Mouse (Mus musculus): Measurements from ENCODE around the gene Npb. TPM values are rescaled to one million over a fixed set of nuclear protein-coding genes. Genes with fewer than 3 reads are reported as not detected.

The Npb gene
- total and polyA plus RNA-seq, 3 experiments, result 0.27 to 1.7 TPM; not detected in 1

DNA sequence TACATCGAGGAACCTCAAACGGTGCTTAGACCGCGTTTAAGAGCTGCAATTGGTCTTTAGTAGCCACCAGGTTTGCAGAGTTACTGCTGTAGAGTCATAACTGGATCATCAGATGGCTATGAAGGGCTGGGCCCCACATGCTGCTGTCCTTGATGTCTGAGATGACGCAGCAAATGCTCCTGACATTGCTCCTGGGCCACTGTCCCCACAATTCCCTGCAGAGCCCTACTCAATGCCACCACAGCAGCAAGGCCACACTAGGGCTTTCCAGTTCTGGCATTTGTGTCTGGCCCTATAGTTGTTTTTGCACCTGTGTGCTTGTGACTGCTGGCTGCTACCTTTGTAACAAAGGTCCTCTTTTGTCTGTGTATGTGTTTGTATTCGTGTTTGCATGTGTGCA lies 14.5 kb downstream of the Npb start:
- H3K9me3 ChIP-seq (replicated peaks; ENCODE audit: insufficient read depth, low read length), result no peaks in the 10 kb centered on the region

DNA sequence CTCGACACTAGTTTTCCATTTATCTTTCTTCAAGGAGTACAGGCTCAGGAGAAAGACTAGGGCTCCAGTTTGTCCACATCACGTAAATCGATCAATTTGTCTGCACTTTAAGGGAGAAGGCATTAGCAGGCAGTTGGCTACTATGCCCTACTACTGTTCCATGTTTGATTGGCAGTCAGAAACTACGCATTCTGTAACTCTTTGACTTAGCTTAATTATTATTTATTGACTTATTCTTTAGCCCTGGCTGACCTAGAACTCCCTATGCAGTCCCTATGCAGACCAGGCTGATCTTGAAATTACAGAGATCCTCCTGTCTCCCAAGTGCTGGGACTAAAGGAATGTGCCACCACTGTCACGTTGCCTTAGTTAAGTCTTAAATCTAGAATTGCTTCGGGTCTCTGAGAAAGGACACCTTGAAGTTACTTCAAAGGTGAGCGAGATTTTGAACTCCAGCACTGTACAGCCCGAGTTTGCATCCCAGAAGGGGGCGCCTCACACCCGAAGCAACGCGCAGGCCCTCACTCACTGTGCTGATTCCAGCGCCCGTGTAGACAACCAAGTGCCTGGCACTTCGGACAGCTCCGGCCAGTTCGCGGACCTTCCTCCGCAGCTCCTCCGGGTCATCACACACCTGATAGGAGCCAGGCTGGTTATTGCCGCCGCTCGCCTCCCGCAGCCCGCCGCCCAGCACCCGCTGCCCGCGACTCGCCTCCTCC lies 15.8 kb downstream of the Npb start:
- H3K27me3 ChIP-seq (ENCODE audit: control insufficient read depth in 1 of 2, insufficient read depth in 2 of 2, low read length in 2 of 2), result no peaks in the 10 kb centered on the region
- H3K9ac ChIP-seq (ENCODE audit: control insufficient read depth, low read depth, low read length, poor library complexity, severe bottlenecking), result peak overlapping the region; percentile 92
- peaks cover 0 to 10% of the 10 kb centered on the region in 2 experiments; a peak in 2 of 4 replicates for H3K4me1 ChIP-seq (ENCODE audit: control insufficient read depth in 1 of 2, insufficient read depth in 2 of 2, low read length in 2 of 2)
- no peaks in the 10 kb centered on the region for H3K9me3 ChIP-seq (replicated peaks; ENCODE audit: insufficient read depth, low read length)
- H3K4me3 ChIP-seq (ENCODE audit: control insufficient read depth in 1 of 2, insufficient read depth in 1 of 2, low read depth in 2 of 2, low read length in 2 of 2), result peak overlapping the region; percentile 82 to 93
- H3K36me3 ChIP-seq (ENCODE audit: control insufficient read depth in 1 of 2, insufficient read depth in 2 of 2, low read length in 2 of 2), result peaks cover 7 to 11% of the 10 kb centered on the region in 2 experiments
- DNase-seq (ENCODE audit: low read depth, low spot score), result peak; percentile 83
- peaks cover 31% of the 10 kb centered on the region for H3K79me2 ChIP-seq (ENCODE audit: control insufficient read depth, insufficient read depth, low read length, poor library complexity)
- H3K27ac ChIP-seq (ENCODE audit: control insufficient read depth, low read depth, low read length), result peak overlapping the region; percentile 54
- TF ChIP-seq GABPA (IDR thresholded peaks at IDR 0.05; ENCODE audit: low read depth, low read length), result no peak
- peak; percentile 87 for TF ChIP-seq MXI1 (IDR thresholded peaks at IDR 0.05; ENCODE audit: low read depth, low read length)
- peak; percentile 62 to 93 (median 91) for TF ChIP-seq CTCF (IDR thresholded peaks at IDR 0.05 in 2 of 3, conservative IDR thresholded peaks at IDR 0.05 in 1 of 3; ENCODE audit: control insufficient read depth in 1 of 3, insufficient read depth in 1 of 3, low read depth in 2 of 3, low read length in 3 of 3, poor library complexity in 1 of 3, severe bottlenecking in 1 of 3)
- TF ChIP-seq ZC3H11A (IDR thresholded peaks at IDR 0.05; ENCODE audit: low read depth, low read length), result peak; percentile 83
- no peak for TF ChIP-seq POLR2AphosphoS2 (IDR thresholded peaks at IDR 0.05; ENCODE audit: low read length)
- TF ChIP-seq UBTF (IDR thresholded peaks at IDR 0.05; ENCODE audit: borderline replicate concordance, insufficient read depth, low read depth, low read length), result no peak
- peak; percentile 52 for TF ChIP-seq ELF1 (IDR thresholded peaks at IDR 0.05; ENCODE audit: low read depth, low read length)
- TF ChIP-seq EP300 (IDR thresholded peaks at IDR 0.05; ENCODE audit: low read depth in 1 of 2, low read length in 2 of 2), result 0 out of 4 replicates have a peak, but pooled peaks of 1 of the 2 experiments have one; percentile 19
- no peak for TF ChIP-seq TBP (IDR thresholded peaks at IDR 0.05; ENCODE audit: low read depth, low read length)
- no peak for TF ChIP-seq NELFE (IDR thresholded peaks at IDR 0.05; ENCODE audit: low read depth, low read length)
- 0 out of 2 replicates have a peak, but pooled peaks have one; percentile 42 for TF ChIP-seq ZNF384 (IDR thresholded peaks at IDR 0.05; ENCODE audit: low read depth, low read length)
- TF ChIP-seq TCF12 (IDR thresholded peaks at IDR 0.05; ENCODE audit: low read depth, low read length), result peak; percentile 34; the same call in 1 of the 2 replicates
- no peak for TF ChIP-seq GATA1 (IDR thresholded peaks at IDR 0.05; ENCODE audit: low read depth, low read length)
- peak; percentile 85; the same call in 1 of the 2 replicates for TF ChIP-seq SIN3A (IDR thresholded peaks at IDR 0.05; ENCODE audit: low read length)
- TF ChIP-seq ZKSCAN1 (IDR thresholded peaks at IDR 0.05; ENCODE audit: low read depth, low read length), result no peak
- peak; percentile 75; the same call in 1 of the 2 replicates for TF ChIP-seq MAZ (IDR thresholded peaks at IDR 0.05; ENCODE audit: low read depth, low read length)
- TF ChIP-seq MAX (IDR thresholded peaks at IDR 0.05; ENCODE audit: low read length), result peak; percentile 75; the same call in 1 of the 2 replicates
- peak; percentile 81 for TF ChIP-seq RAD21 (IDR thresholded peaks at IDR 0.05; ENCODE audit: low read depth, low read length)
- TF ChIP-seq SMC3 (IDR thresholded peaks at IDR 0.05; ENCODE audit: low read depth, low read length), result peak; percentile 94
- TF ChIP-seq MEF2A (IDR thresholded peaks at IDR 0.05; ENCODE audit: extremely low read depth, insufficient replicate concordance, low read depth, low read length, poor library complexity, severe bottlenecking), result no peak
- TF ChIP-seq MAFK (IDR thresholded peaks at IDR 0.05; ENCODE audit: borderline replicate concordance, low read depth, low read length), result no peak
- 0 out of 2 replicates have a peak, but pooled peaks have one; percentile 20 for TF ChIP-seq MYB (IDR thresholded peaks at IDR 0.05; ENCODE audit: low read depth, low read length)
- TF ChIP-seq MYC (IDR thresholded peaks at IDR 0.05; ENCODE audit: low read depth, low read length), result peak; percentile 64
- no peak for TF ChIP-seq KAT2A (conservative IDR thresholded peaks at IDR 0.05; ENCODE audit: low read depth, low read length)
- TF ChIP-seq RCOR1 (IDR thresholded peaks at IDR 0.05; ENCODE audit: low read depth, low read length), result 0 out of 2 replicates have a peak, but pooled peaks have one; percentile 19
- TF ChIP-seq ETS1 (IDR thresholded peaks at IDR 0.05; ENCODE audit: low read depth, low read length), result 0 out of 2 replicates have a peak, but pooled peaks have one; percentile 14
- TF ChIP-seq BHLHE40 (IDR thresholded peaks at IDR 0.05; ENCODE audit: borderline replicate concordance, low read depth, low read length), result 0 out of 2 replicates have a peak, but pooled peaks have one; percentile 21
- peak; percentile 62 for TF ChIP-seq HCFC1 (IDR thresholded peaks at IDR 0.05; ENCODE audit: low read depth, low read length)

More for the DNA sequence above, 14.5 kb downstream of the Npb start:
- no peak for DNase-seq (ENCODE audit: low read depth, low spot score)
- peaks cover 0 to 13% of the 10 kb centered on the region in 2 experiments; a peak in 2 of 4 replicates for H3K4me1 ChIP-seq (ENCODE audit: control insufficient read depth in 1 of 2, insufficient read depth in 2 of 2, low read length in 2 of 2)
- TF ChIP-seq POLR2AphosphoS2 (IDR thresholded peaks at IDR 0.05; ENCODE audit: low read length) (0 out of 2 replicates have a peak, but pooled peaks have one; percentile 25), CTCF (IDR thresholded peaks at IDR 0.05 in 2 of 3, conservative IDR thresholded peaks at IDR 0.05 in 1 of 3; ENCODE audit: control insufficient read depth in 1 of 3, insufficient read depth in 1 of 3, low read depth in 2 of 3, low read length in 3 of 3, poor library complexity in 1 of 3, severe bottlenecking in 1 of 3) (no peak), TCF12 (IDR thresholded peaks at IDR 0.05; ENCODE audit: low read depth, low read length) (no peak)
- H3K79me2 ChIP-seq (ENCODE audit: control insufficient read depth, insufficient read depth, low read length, poor library complexity), result peaks cover 22% of the 10 kb centered on the region
- no peaks in the 10 kb centered on the region for H3K27me3 ChIP-seq (ENCODE audit: control insufficient read depth in 1 of 2, insufficient read depth in 2 of 2, low read length in 2 of 2)
- H3K9ac ChIP-seq (ENCODE audit: control insufficient read depth, low read depth, low read length, poor library complexity, severe bottlenecking), result no peak overlapping the region
- H3K27ac ChIP-seq (ENCODE audit: control insufficient read depth, low read depth, low read length), result no peak overlapping the region
- H3K36me3 ChIP-seq (ENCODE audit: control insufficient read depth in 1 of 2, insufficient read depth in 2 of 2, low read length in 2 of 2), result peaks cover 7 to 11% of the 10 kb centered on the region in 2 experiments
- H3K4me3 ChIP-seq (ENCODE audit: control insufficient read depth in 1 of 2, insufficient read depth in 1 of 2, low read depth in 2 of 2, low read length in 2 of 2), result no peak overlapping the region

Measured in MEL (cell line).